Mouse (Mus musculus) hindbrain, embryonic 15.5 days (tissue): ENCODE results near the gene Fgfr2. TPM values are rescaled to one million over a fixed set of nuclear protein-coding genes. Genes with fewer than 3 reads are reported as not detected.

Experiments
- ATAC-seq: fragments of 200-750 bp; cut with Nextera tagmentation; 2 replicates; pipeline ENCODE4 v1.8.0; 2017; ENCODE audit warnings: low read depth, moderate number of reproducible peaks, moderate TSS enrichment; ENCODE audit not compliant: low FRiP score
- H3K27ac ChIP-seq: fragments of 300-500 bp; sonication (generic); replicated peaks from 2 replicates; pipeline ENCODE4 v1.5.1; 2015; ENCODE audit warnings: mild to moderate bottlenecking, inconsistent platforms
- H3K27me3 ChIP-seq: fragments of 300-500 bp; sonication (generic); 2 replicates; pipeline ENCODE4 v1.6.1; 2015; ENCODE audit warnings: control low read depth, inconsistent platforms
- H3K36me3 ChIP-seq: fragments of 300-500 bp; sonication (generic); 2 replicates; pipeline ENCODE4 v1.6.1; 2015; ENCODE audit warnings: control low read depth, inconsistent platforms
- H3K4me1 ChIP-seq: fragments of 300-500 bp; sonication (generic); replicated peaks from 2 replicates; pipeline ENCODE4 v1.6.1; 2015; ENCODE audit warnings: control low read depth, inconsistent platforms
- H3K4me2 ChIP-seq: fragments of 300-500 bp; sonication (generic); 2 replicates; pipeline ENCODE4 v1.6.1; 2015; ENCODE audit warnings: moderate library complexity, mild to moderate bottlenecking, inconsistent platforms
- H3K4me3 ChIP-seq: fragments of 300-500 bp; sonication (generic); 2 replicates; pipeline ENCODE4 v1.5.1; 2015; ENCODE audit warnings: mild to moderate bottlenecking, inconsistent platforms
- H3K9ac ChIP-seq: fragments of 300-500 bp; sonication (generic); 2 replicates; pipeline ENCODE4 v1.6.1; 2015; ENCODE audit warnings: inconsistent platforms
- H3K9me3 ChIP-seq: fragments of 300-500 bp; sonication (generic); 2 replicates; pipeline ENCODE4 v1.6.1; 2016; ENCODE audit warnings: control low read depth, inconsistent platforms
- WGBS: fragments of 180-500 bp; shearing (Covaris S2); methylation state at CpG from one replicate; pipeline ENCODE4 v1.1.7; 2015; 5-methylcytosine and 5-hydroxymethylcytosine counted together
- polyA plus RNA-seq: library from polyadenylated mRNA; unstranded; fragments of >200 nt; fragmentation: Nextera tagmentation; extraction: Ambion mirVana; gene quantifications from 2 replicates; pipeline ENCODE4 v1.2.1, GENCODE M21; 2015

Fgfr2 gene
- polyA plus RNA-seq, 1 experiment from 2014 or later, result 28.5 TPM

- Histone ChIP-seq H3K27ac (no peak overlapping the region), H3K4me3 (no peak overlapping the region), H3K27me3 (no peaks in the 10 kb centered on the region), H3K9me3 (no peaks in the 10 kb centered on the region), H3K36me3 (no peaks in the 10 kb centered on the region), H3K9ac (no peak overlapping the region), H3K4me1 (no peaks in the 10 kb centered on the region), H3K4me2 (no peak overlapping the region)
- no peak for ATAC-seq
- WGBS, result 94% methylated on average over 7 of the region's 7 CpGs
Observed at GRCm38 (mm10) chr7:130629999-130630398, 2493.2 kb downstream of the Fgfr2 start.

GRCm38 (mm10) chr7:130628601-130629000 is 2494.5 kb downstream of the Fgfr2 start:
- Histone ChIP-seq H3K27ac (no peak overlapping the region), H3K4me2 (no peak overlapping the region), H3K9me3 (no peaks in the 10 kb centered on the region), H3K9ac (no peak overlapping the region), H3K36me3 (no peaks in the 10 kb centered on the region), H3K4me3 (no peak overlapping the region), H3K4me1 (no peaks in the 10 kb centered on the region), H3K27me3 (no peaks in the 10 kb centered on the region)
- ATAC-seq, result no peak
- WGBS, result 35% methylated on average over 1 of the region's 1 CpGs

- Histone ChIP-seq H3K4me3 (no peak overlapping the region), H3K36me3 (no peaks in the 10 kb centered on the region), H3K27ac (no peak overlapping the region), H3K4me1 (no peaks in the 10 kb centered on the region), H3K9me3 (no peaks in the 10 kb centered on the region), H3K27me3 (no peaks in the 10 kb centered on the region), H3K4me2 (no peak overlapping the region), H3K9ac (no peak overlapping the region)
- ATAC-seq, result no peak
- WGBS, result 81% methylated on average over 7 of the region's 7 CpGs
Observed at GRCm38 (mm10) chr7:130625361-130625760, 2497.8 kb downstream of the Fgfr2 start.

GRCm38 (mm10) chr7:130624299-130624698 is 2498.9 kb downstream of the Fgfr2 start:
- no peak overlapping the region for H3K4me2 ChIP-seq
- no peaks in the 10 kb centered on the region for H3K9me3 ChIP-seq
- 94% methylated on average over 9 of the region's 9 CpGs for WGBS
- no peaks in the 10 kb centered on the region for H3K36me3 ChIP-seq
- no peaks in the 10 kb centered on the region for H3K27me3 ChIP-seq
- H3K4me3 ChIP-seq, result no peak overlapping the region
- no peak overlapping the region for H3K9ac ChIP-seq
- H3K27ac ChIP-seq, result no peak overlapping the region
- ATAC-seq, result no peak
- no peaks in the 10 kb centered on the region for H3K4me1 ChIP-seq

- no peak overlapping the region for H3K4me2 ChIP-seq
- no peaks in the 10 kb centered on the region for H3K36me3 ChIP-seq
- H3K4me3 ChIP-seq, result no peak overlapping the region
- H3K9me3 ChIP-seq, result no peaks in the 10 kb centered on the region
- ATAC-seq, result no peak
- no peaks in the 10 kb centered on the region for H3K4me1 ChIP-seq
- no peaks in the 10 kb centered on the region for H3K27me3 ChIP-seq
- WGBS, result 90% methylated on average over 4 of the region's 4 CpGs
- H3K27ac ChIP-seq, result no peak overlapping the region
- H3K9ac ChIP-seq, result no peak overlapping the region
Observed at GRCm38 (mm10) chr7:130622359-130622758, 2500.8 kb downstream of the Fgfr2 start.

- H3K9ac ChIP-seq, result no peak overlapping the region
- no peak overlapping the region for H3K4me3 ChIP-seq
- H3K9me3 ChIP-seq, result no peaks in the 10 kb centered on the region
- H3K36me3 ChIP-seq, result no peaks in the 10 kb centered on the region
- H3K27me3 ChIP-seq, result no peaks in the 10 kb centered on the region
- WGBS, result 62% methylated on average over 3 of the region's 3 CpGs
- no peak overlapping the region for H3K4me2 ChIP-seq
- ATAC-seq, result no peak
- H3K4me1 ChIP-seq, result no peaks in the 10 kb centered on the region
- no peak overlapping the region for H3K27ac ChIP-seq
Observed at GRCm38 (mm10) chr7:130621953-130622352, 2501.2 kb downstream of the Fgfr2 start.

GRCm38 (mm10) chr7:130621068-130621467 is 2502.1 kb downstream of the Fgfr2 start:
- ATAC-seq, result no peak
- H3K4me3 ChIP-seq, result no peak overlapping the region
- 90% methylated on average over 2 of the region's 2 CpGs for WGBS

GRCm38 (mm10) chr7:130617591-130617990 is 2505.6 kb downstream of the Fgfr2 start:
- Histone ChIP-seq H3K4me2 (no peak overlapping the region), H3K36me3 (no peaks in the 10 kb centered on the region), H3K27ac (no peak overlapping the region), H3K4me1 (no peaks in the 10 kb centered on the region), H3K27me3 (no peaks in the 10 kb centered on the region), H3K9ac (no peak overlapping the region), H3K4me3 (no peak overlapping the region), H3K9me3 (no peaks in the 10 kb centered on the region)
- no peak for ATAC-seq
- WGBS, result 96% methylated on average over 3 of the region's 3 CpGs

More at GRCm38 (mm10) chr7:130621068-130621467, 2502.1 kb downstream of the Fgfr2 start:
- H3K27ac ChIP-seq, result no peak overlapping the region
- no peak overlapping the region for H3K9ac ChIP-seq
- H3K9me3 ChIP-seq, result no peaks in the 10 kb centered on the region
- H3K4me2 ChIP-seq, result no peak overlapping the region
- no peaks in the 10 kb centered on the region for H3K27me3 ChIP-seq
- no peaks in the 10 kb centered on the region for H3K4me1 ChIP-seq
- no peaks in the 10 kb centered on the region for H3K36me3 ChIP-seq

- H3K4me1 ChIP-seq, result no peaks in the 10 kb centered on the region
- no peak overlapping the region for H3K4me2 ChIP-seq
- H3K4me3 ChIP-seq, result no peak overlapping the region
- no peak overlapping the region for H3K27ac ChIP-seq
- H3K27me3 ChIP-seq, result no peaks in the 10 kb centered on the region
- H3K9me3 ChIP-seq, result no peaks in the 10 kb centered on the region
- H3K9ac ChIP-seq, result no peak overlapping the region
- H3K36me3 ChIP-seq, result no peaks in the 10 kb centered on the region
- no peak for ATAC-seq
- 41% methylated on average over 4 of the region's 4 CpGs for WGBS
Observed at GRCm38 (mm10) chr7:130613973-130614372, 2509.2 kb downstream of the Fgfr2 start.

GRCm38 (mm10) chr7:130606958-130607357 is 2516.2 kb downstream of the Fgfr2 start:
- Histone ChIP-seq H3K9ac (no peak overlapping the region), H3K4me3 (no peak overlapping the region), H3K36me3 (no peaks in the 10 kb centered on the region), H3K27ac (no peak overlapping the region), H3K4me2 (no peak overlapping the region), H3K27me3 (no peaks in the 10 kb centered on the region), H3K9me3 (no peaks in the 10 kb centered on the region), H3K4me1 (no peaks in the 10 kb centered on the region)
- ATAC-seq, result no peak
- 88% methylated on average over 4 of the region's 4 CpGs for WGBS

GRCm38 (mm10) chr7:130605111-130605510 is 2518.0 kb downstream of the Fgfr2 start:
- Histone ChIP-seq H3K27ac (no peak overlapping the region), H3K27me3 (no peaks in the 10 kb centered on the region), H3K9me3 (no peaks in the 10 kb centered on the region), H3K4me3 (no peak overlapping the region), H3K9ac (no peak overlapping the region), H3K4me2 (no peak overlapping the region), H3K36me3 (no peaks in the 10 kb centered on the region), H3K4me1 (no peaks in the 10 kb centered on the region)
- 28% methylated on average over 6 of the region's 6 CpGs for WGBS
- ATAC-seq, result no peak

- no peaks in the 10 kb centered on the region for H3K4me1 ChIP-seq
- WGBS, result 78% methylated on average over 2 of the region's 2 CpGs
- no peak overlapping the region for H3K4me3 ChIP-seq
- H3K36me3 ChIP-seq, result no peaks in the 10 kb centered on the region
- ATAC-seq, result no peak
- no peak overlapping the region for H3K9ac ChIP-seq
- H3K9me3 ChIP-seq, result no peaks in the 10 kb centered on the region
- H3K27me3 ChIP-seq, result no peaks in the 10 kb centered on the region
- no peak overlapping the region for H3K27ac ChIP-seq
- no peak overlapping the region for H3K4me2 ChIP-seq
Observed at GRCm38 (mm10) chr7:130604390-130604789, 2518.8 kb downstream of the Fgfr2 start.

- Histone ChIP-seq H3K27me3 (no peaks in the 10 kb centered on the region), H3K9me3 (no peaks in the 10 kb centered on the region), H3K9ac (no peak overlapping the region), H3K27ac (no peak overlapping the region), H3K4me3 (no peak overlapping the region), H3K36me3 (no peaks in the 10 kb centered on the region), H3K4me1 (no peaks in the 10 kb centered on the region), H3K4me2 (no peak overlapping the region)
- WGBS, result 87% methylated on average over 5 of the region's 5 CpGs
- no peak for ATAC-seq
Observed at GRCm38 (mm10) chr7:130603556-130603955, 2519.6 kb downstream of the Fgfr2 start.
